Mouse (Mus musculus) cerebellum, adult 11 months (tissue): ENCODE data around the gene Gm21190.
"Not testable (repeated sequence)": the region's sequence is repeated elsewhere in the genome, so short reads cannot be mapped to it uniquely, and the experiment has no call there.

ENCODE experiments used
- DNase-seq: peaks from one replicate; pipeline ENCODE4 v3.0.0; 2022

Gm21190 gene

DNA sequence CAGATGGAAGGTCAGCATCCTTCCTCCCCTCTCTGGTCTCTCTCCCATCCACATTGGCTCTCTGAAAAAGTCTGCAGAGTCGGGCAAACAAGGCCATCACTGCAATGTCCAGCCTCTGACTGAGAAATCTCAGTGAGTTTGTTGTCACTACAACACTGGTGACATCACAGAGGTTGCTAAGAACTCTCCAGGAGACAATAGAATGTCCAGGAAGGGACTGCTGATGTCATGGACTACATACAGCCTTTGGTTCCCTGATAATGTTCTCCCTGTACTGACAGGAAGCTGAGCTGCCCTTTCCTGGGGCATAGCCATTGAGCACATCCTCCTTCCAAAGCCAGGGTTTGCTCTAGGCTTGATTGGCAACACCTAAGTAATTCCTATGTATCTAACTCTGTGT is at the start of gene Gm21190:
TSS of gene Gm21190 (minus strand) at position 101 of the 400 bp plus-strand sequence.
- not testable (repeated sequence) for DNase-seq

DNA sequence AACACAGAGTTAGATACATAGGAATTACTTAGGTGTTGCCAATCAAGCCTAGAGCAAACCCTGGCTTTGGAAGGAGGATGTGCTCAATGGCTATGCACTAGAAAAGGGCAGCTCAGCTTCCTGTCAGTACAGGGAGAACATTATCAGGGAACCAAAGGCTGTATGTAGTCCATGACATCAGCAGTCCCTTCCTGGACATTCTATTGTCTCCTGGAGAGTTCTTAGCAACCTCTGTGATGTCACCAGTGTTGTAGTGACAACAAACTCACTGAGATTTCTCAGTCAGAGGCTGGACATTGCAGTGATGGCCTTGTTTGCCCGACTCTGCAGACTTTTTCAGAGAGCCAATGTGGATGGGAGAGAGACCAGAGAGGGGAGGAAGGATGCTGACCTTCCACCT is 48.0 kb upstream of the Gm21190 start, which contains the start of gene Gm21083:
TSS of gene Gm21083 (plus strand) at position 301 of the 400 bp plus-strand sequence.
- not testable (repeated sequence) for DNase-seq

- DNase-seq, result not testable (repeated sequence)
Observed at GRCm38 (mm10) chr5:15573735-15574134, 44.7 kb upstream of the Gm21190 start.

DNA sequence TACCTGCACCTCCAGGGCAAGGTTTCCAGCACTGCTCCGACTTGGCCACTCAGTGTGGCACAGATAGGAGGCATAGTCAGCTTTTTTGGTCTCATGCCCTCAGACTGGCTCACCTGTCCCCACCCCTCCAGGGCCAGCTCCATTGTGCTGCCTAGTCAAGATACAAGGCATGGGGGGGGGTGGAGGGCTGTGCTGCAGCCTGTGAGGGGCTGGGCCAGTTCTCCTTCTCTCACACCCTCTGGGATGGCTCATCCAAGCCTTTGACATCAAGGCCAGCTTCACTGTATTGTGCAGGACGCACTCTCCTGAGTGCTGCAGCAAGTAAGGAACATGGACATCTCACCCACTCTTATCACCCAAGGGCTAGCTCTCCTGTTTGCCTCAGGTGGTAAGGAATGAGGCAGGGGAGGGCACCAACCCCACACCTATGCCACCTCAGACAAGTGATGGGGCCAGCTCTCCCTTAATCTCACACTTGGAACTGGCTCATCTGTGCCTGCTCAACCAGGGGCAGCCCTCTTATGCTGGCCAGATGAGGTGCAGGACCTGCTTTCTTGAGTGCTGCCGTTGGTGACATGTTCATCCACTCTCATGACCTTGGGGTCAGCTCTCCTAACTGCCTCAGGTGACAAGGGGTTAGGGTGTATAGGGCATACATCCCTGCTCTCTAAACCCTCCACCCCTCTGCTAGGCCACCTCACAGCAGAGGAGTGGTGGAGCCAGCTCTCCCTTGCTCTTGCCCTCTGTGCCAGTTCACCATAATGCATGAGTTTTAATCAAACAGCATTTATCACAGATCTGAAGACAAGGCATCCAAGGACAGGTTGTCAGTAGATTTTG is 32.6 kb upstream of the Gm21190 start:
- not testable (repeated sequence) for DNase-seq

- not testable (repeated sequence) for DNase-seq
Observed at GRCm38 (mm10) chr5:15558654-15559053, 29.6 kb upstream of the Gm21190 start.

- DNase-seq, result not testable (repeated sequence)
Observed at GRCm38 (mm10) chr5:15549606-15550005, 20.6 kb upstream of the Gm21190 start.

DNA sequence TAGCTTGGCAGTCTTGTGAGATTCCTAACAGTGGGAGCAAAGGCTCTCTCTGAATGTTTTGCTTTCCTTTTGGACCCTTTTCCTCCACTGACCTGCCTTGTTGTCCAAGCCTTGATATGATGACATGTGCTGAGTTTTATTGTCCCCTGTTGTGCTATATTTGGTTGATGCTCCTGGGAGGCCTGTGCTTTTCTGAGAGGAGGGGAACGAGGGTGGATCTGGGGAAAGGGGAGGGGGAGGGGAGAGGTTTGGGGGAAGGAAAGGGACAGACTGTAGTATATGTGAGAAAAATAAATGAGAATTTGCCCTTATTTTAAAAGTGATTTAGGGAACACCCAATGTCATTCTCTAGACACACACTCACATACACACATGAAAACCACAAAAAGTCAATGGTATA is 20.1 kb upstream of the Gm21190 start:
- DNase-seq, result not testable (repeated sequence)

DNA sequence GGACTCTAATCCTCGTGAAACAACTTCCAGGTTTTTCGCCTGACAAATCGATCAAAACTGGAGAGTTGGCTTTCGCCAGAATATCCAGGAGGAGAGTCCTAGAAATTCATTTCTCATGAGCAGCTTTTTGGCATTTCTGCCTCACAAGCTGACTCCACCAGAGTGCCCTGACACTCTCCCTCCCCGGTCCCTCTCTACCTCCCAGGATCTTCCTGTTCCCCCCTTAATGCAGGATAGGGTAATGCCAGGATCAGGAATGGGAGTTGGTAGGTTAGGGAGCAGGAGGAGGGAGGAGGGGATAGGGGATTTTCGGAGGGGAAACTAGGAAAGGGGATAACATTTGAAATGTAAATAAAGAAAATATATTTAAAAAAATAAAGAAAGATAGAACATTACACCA is 19.6 kb upstream of the Gm21190 start:
- not testable (repeated sequence) for DNase-seq

DNA sequence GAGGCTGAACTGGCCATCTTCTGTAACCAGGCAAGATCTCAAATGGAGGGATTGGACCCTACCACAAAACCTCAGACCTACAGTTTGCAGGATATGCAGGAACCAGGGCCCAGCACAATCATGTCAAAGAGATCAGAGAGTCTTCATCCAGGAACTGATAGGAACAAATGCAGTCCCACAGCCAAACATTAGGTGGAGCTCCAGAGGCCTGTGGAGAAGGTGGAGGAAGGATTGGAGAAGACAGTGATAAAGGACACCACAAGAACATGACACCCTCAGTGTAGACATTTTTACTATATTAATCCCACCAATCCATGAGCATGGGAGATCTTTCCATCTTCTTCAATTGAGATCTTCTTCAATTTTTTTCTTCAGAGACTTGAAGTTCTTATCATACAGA is 6.6 kb downstream of the Gm21190 start:
- not testable (repeated sequence) for DNase-seq

GRCm38 (mm10) chr5:15522028-15522427 is 7.0 kb downstream of the Gm21190 start:
- not testable (repeated sequence) for DNase-seq

DNA sequence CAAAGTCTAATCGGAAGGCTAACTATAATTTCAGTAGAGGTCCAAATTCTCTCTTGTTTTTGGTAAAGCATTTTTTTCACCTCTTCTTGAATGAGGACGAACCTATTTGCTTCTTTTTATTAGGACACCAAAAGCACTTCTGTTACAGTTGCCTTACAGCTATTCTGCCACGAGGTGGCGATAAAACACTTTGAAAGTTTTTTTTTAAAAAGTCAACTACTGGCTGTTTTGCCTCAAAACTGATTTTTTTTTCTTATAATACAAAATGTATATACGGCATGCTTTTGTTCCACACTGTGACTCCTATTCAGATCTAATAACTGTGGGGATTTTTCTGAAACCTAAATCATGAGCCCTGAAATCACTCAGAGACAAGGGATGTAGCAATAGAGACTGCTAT is 8.6 kb downstream of the Gm21190 start:
- not testable (repeated sequence) for DNase-seq

DNA sequence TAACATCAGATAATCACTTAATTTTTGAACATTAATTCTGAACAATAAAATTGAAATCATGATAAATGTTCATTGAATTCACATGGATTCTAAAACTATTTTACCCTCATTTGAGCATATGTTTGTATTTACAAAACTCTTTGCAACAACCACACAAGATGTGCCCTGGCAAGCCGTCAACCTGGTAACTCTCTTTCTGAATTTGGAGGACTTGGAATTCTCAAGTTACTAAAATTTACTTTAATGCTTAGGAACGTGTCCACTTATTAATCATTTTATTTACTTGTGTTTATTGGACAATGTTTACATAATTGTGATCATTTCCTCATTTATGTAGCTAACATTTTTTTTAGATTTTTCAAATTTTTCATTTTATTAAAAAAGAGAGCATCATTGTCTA is 11.9 kb downstream of the Gm21190 start:
- not testable (repeated sequence) for DNase-seq

- DNase-seq, result not testable (repeated sequence)
Observed at GRCm38 (mm10) chr5:15512236-15512635, 16.8 kb downstream of the Gm21190 start.

DNA sequence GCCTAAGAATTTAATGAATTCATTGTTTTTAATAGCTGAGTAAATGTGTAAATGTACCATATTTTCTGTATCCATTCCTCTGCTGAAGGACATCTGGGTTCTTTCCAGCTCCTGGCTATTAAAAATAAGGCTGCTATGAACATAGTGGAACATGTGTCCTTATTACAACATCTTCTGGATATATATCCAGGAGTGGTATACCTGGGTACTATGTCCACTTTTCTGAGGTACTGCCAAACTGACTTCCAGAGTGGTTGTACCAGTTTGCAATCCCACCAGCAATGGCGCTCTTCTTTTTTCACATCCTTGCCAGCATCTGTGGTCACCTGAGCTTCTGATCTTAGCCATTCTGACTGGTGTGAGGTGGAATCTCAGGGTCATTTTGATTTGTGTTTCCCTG is 19.1 kb downstream of the Gm21190 start:
- DNase-seq, result not testable (repeated sequence)

DNA sequence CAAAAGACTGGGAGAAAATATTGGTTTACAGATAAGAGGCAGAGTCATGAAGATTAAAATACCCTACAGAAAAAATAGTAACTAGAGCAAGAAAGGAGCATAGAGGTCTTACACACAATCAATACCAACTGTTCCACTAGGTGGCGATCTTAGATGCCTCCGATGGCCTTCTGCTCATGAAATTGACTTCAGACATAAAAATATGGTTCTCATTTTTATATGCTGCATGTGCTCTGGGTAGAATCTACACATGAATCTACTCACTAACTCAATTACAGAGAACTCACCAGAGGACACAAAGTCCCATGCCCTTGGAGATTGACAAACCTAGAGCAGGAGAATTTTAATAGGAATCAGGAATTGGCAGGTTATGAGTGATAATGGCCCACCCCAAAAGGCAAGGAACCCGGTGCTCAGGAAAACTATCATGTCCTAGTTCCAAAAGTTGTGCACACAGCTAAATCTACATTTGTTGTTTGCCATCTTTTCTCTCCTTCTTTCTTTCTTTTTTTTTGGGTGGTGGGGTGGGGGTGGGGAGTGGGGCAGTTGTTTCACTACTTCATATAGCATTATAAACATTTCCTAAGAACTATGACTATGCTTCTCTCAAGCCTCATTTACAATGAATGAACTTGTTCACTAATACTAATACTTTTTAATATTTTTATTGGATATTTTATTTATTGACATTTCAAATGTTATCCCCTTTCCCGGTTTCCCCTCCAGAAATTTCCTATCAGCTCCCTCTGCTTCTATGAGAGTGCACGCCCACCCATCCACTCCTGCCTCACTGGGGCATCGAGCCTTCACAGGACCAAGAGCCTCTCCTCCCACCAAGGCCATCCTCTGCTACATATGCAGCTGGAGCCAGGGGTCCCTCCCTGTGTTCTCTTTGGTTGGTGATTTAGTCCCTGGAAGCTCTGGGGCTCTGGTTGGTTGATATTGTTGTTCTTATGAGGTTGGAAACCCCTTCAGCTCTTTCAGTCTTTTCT is 20.3 kb downstream of the Gm21190 start:
- DNase-seq, result not testable (repeated sequence)

DNA sequence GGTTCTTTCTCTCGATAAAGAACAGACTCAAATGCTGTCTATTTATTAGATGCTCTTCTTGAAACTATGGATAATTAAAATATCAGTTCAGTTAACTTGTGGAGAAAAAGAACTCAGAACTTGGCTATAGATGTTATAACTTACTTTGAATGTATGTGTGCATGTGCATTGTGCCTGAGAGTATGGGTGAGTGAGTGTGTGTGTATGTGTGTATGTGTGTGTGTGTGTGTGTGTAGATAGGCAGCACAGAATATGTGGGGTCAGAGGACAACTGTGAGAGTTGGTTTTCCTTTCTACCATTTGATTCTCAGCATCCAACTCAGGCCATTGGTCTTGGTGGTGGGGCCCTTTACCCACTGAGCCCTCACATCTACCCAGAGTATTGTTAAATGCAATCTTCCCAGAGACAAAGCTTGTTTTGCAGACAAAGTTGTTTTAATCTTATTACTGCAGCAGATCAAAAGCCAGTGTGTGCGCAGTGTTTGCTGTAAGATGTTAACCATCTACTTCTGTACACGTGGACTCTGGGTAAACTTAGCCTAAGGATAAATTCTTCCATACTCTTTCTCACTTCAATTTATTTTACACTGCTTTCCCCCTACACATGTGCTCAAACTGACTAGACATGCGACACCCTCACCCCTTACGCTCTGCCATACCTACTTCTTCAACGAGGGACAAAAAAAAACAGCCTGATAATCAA is 21.1 kb downstream of the Gm21190 start:
- DNase-seq, result not testable (repeated sequence)

DNA sequence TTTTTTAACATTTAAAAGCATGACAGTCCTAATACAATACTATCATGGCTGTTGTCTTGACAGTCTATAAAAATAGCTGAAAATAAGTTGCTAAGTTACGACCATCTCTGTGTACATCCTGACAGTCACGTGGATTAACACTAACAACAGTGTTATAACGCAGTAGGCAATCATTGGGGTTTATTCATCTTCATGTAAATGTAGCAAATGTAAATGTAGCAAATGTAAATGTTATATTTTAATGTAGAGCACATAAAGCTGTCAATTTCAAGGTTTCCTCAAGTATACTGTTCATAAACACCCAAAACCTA is 21.8 kb downstream of the Gm21190 start:
- DNase-seq, result no peak

- no peak for DNase-seq
Observed at GRCm38 (mm10) chr5:15506575-15507308, 22.3 kb downstream of the Gm21190 start.

DNA sequence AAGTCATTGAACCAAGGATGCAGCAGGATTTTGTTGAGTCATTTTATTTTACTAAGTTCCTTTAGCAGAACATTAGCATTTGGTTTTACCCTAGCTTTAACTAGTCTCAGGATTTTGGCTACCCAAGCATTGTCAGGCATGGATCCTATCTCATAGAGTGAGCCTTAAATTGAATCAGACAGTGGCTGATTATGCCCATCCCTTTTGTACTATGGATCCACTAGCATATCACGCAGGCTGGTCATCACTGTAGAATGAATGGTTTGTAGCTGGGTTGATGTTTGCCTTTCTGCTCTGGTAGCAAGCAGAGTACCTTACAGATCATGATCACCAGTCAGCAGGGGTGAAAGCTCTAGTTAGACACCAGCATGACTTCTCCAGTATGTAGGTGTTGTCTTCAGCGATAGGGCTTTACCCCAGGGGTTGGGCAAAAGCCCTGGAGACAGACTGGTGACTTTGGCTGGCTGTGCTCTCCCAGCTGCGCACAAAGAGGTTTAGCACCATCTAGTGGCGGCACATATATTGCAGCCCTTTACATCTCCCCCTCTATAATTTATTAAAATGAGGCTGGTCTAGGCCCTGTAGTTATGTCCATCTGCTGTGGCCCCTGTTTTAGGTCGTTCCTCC is 30.1 kb downstream of the Gm21190 start:
- DNase-seq, result not testable (repeated sequence)

GRCm38 (mm10) chr5:15498350-15498749 is 30.7 kb downstream of the Gm21190 start:
- DNase-seq, result not testable (repeated sequence)

DNA sequence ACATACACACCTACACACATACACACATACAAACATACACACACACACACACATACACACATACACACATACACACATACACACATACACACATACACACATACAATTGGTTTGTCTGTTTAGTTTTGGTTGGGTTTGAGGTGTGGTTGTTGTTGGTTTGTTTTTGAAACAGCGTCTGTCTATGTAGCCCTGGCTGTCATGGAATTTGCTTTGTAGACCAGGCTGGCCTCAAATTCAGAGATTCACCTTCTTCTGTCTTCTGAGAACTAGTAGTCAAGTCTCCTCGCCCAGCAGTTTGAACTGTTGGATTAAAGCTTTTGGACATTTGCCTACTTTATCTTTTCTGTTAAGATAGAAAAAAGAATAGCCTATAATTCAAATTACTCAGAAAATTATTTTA is 38.1 kb downstream of the Gm21190 start:
- not testable (repeated sequence) for DNase-seq
